Mouse (Mus musculus) CH12.LX (cell line): ENCODE results near the gene Wwc2. TPM values are rescaled to one million over a fixed set of nuclear protein-coding genes. Genes with fewer than 3 reads are reported as not detected.

Experiments
- DNase-seq: peaks from one replicate; pipeline ENCODE4 v3.0.0-alpha.2; 2013; ENCODE audit errors: extremely low read depth
- H3K27ac ChIP-seq: 2 replicates; pipeline ENCODE4 v1.5.1; 2012; ENCODE audit warnings: low read depth, mild to moderate bottlenecking, control low read depth, moderate library complexity; ENCODE audit not compliant: insufficient read depth
- H3K27me3 ChIP-seq: replicated peaks from 2 replicates; pipeline ENCODE3; 2012; ENCODE audit warnings: inconsistent platforms
- H3K36me3 ChIP-seq, 2 experiments: replicated peaks in 1 of 2; 2 replicates each; pipeline versions ENCODE3 to v1.6.1; 2012; ENCODE audit warnings: inconsistent platforms in 1 of 2, low read length in 1 of 2, mild to moderate bottlenecking in 1 of 2, mixed read lengths in 1 of 2, moderate library complexity in 1 of 2; ENCODE audit not compliant: control insufficient read depth in 1 of 2, insufficient read depth in 1 of 2
- H3K4me1 ChIP-seq, 2 experiments: 2 replicates each; pipeline ENCODE4 v1.6.1; 2012; ENCODE audit warnings: inconsistent platforms in 1 of 2, moderate library complexity in 1 of 2; ENCODE audit not compliant: insufficient read depth in 2 of 2, control insufficient read depth in 1 of 2
- H3K4me2 ChIP-seq: 2 replicates; pipeline ENCODE4 v1.6.1; 2012; ENCODE audit warnings: low read depth, mild to moderate bottlenecking, control low read depth; ENCODE audit not compliant: poor library complexity, insufficient read depth, severe bottlenecking
- H3K4me3 ChIP-seq, 3 experiments: fragments of 150-350 bp in 1 of 3; sonication (generic) in 1 of 3; replicated peaks in 1 of 3; 2 replicates each; pipeline versions ENCODE3 to v1.5.1; 2011 to 2012; ENCODE audit warnings: low read depth in 2 of 3, low read length in 2 of 3, mild to moderate bottlenecking in 2 of 3, moderate library complexity in 2 of 3, control low read depth in 1 of 3, improper control_type of control experiment in 1 of 3, inconsistent platforms in 1 of 3, mixed read lengths in 1 of 3; ENCODE audit not compliant: poor library complexity in 1 of 3
- H3K79me2 ChIP-seq: replicated peaks from 2 replicates; pipeline ENCODE4 v1.6.1; 2012; ENCODE audit warnings: mild to moderate bottlenecking, moderate library complexity; ENCODE audit not compliant: control insufficient read depth, poor library complexity, insufficient read depth, severe bottlenecking; ENCODE audit errors: extremely low read depth
- H3K9ac ChIP-seq: 2 replicates; pipeline ENCODE4 v1.6.1; 2012; ENCODE audit warnings: low read depth, mild to moderate bottlenecking, control low read depth, moderate library complexity; ENCODE audit not compliant: insufficient read depth
- H3K9me3 ChIP-seq: replicated peaks from 2 replicates; pipeline ENCODE3; 2012; ENCODE audit warnings: low read length, inconsistent platforms, mixed read lengths
- BHLHE40 ChIP-seq: IDR thresholded peaks from 2 replicates; pipeline ENCODE4 v1.6.1; 2011; ENCODE audit warnings: mild to moderate bottlenecking, low read depth, low read length, improper control_type of control experiment
- CHD1 ChIP-seq: IDR thresholded peaks from 2 replicates; pipeline ENCODE4 v1.6.1; 2012; ENCODE audit warnings: low read depth, low read length, improper control_type of control experiment, inconsistent platforms
- CHD2 ChIP-seq: IDR thresholded peaks from 2 replicates; pipeline ENCODE4 v1.6.1; 2011; ENCODE audit warnings: low read length, improper control_type of control experiment
- ELF1 ChIP-seq: IDR thresholded peaks from 2 replicates; pipeline ENCODE4 v1.6.1; 2014; ENCODE audit warnings: low read depth, mild to moderate bottlenecking, inconsistent platforms, low read length, improper control_type of control experiment
- EP300 ChIP-seq: IDR thresholded peaks from 2 replicates; pipeline ENCODE4 v1.6.1; 2011; ENCODE audit warnings: low read length, improper control_type of control experiment
- ETS1 ChIP-seq: conservative IDR thresholded peaks from 2 replicates; pipeline ENCODE4 v1.6.1; 2012; ENCODE audit warnings: low read depth, mild to moderate bottlenecking, inconsistent platforms, low read length, improper control_type of control experiment, moderate library complexity
- GABPA ChIP-seq: IDR thresholded peaks from 2 replicates; pipeline ENCODE4 v1.6.1; 2012; ENCODE audit warnings: low read depth, low read length, improper control_type of control experiment, inconsistent platforms; ENCODE audit not compliant: insufficient replicate concordance
- JUND ChIP-seq: conservative IDR thresholded peaks from 2 replicates; pipeline ENCODE4 v1.6.1; 2011; ENCODE audit warnings: low read depth, low read length, improper control_type of control experiment
- MAFK ChIP-seq: IDR thresholded peaks from 2 replicates; pipeline ENCODE4 v1.6.1; 2011; ENCODE audit warnings: low read length, improper control_type of control experiment; ENCODE audit not compliant: insufficient replicate concordance
- MAZ ChIP-seq: IDR thresholded peaks from 2 replicates; pipeline ENCODE4 v1.6.1; 2012; ENCODE audit warnings: low read depth, mild to moderate bottlenecking, inconsistent platforms, low read length, improper control_type of control experiment, moderate library complexity
- MYC ChIP-seq: IDR thresholded peaks from 2 replicates; pipeline ENCODE4 v1.6.1; 2011; ENCODE audit warnings: low read depth, mild to moderate bottlenecking, improper control_type of control experiment, low read length
- PAX5 ChIP-seq: IDR thresholded peaks from 2 replicates; pipeline ENCODE4 v1.6.1; 2012; ENCODE audit warnings: low read length, inconsistent platforms, mixed read lengths
- POLR2AphosphoS2 ChIP-seq: IDR thresholded peaks from 2 replicates; pipeline ENCODE4 v1.6.1; 2011; ENCODE audit warnings: low read depth, low read length, improper control_type of control experiment
- RAD21 ChIP-seq: IDR thresholded peaks from 2 replicates; pipeline ENCODE4 v1.6.1; 2011; ENCODE audit warnings: low read depth, mild to moderate bottlenecking, low read length, improper control_type of control experiment, moderate library complexity
- RCOR1 ChIP-seq: conservative IDR thresholded peaks from 2 replicates; pipeline ENCODE4 v1.6.1; 2012; ENCODE audit warnings: low read depth, mild to moderate bottlenecking, inconsistent platforms, low read length, improper control_type of control experiment
- SIN3A ChIP-seq: IDR thresholded peaks from 2 replicates; pipeline ENCODE4 v1.6.1; 2012; ENCODE audit warnings: low read length, improper control_type of control experiment, inconsistent platforms
- SMC3 ChIP-seq: IDR thresholded peaks from 2 replicates; pipeline ENCODE4 v1.6.1; 2011; ENCODE audit warnings: low read depth, low read length, improper control_type of control experiment
- TBP ChIP-seq: conservative IDR thresholded peaks from 2 replicates; pipeline ENCODE4 v1.6.1; 2011; ENCODE audit warnings: low read depth, low read length, improper control_type of control experiment
- TCF12 ChIP-seq: IDR thresholded peaks from 2 replicates; pipeline ENCODE4 v1.6.1; 2014; ENCODE audit warnings: low read depth, mild to moderate bottlenecking, inconsistent platforms, low read length, improper control_type of control experiment
- UBTF ChIP-seq: IDR thresholded peaks from 2 replicates; pipeline ENCODE4 v1.6.1; 2012; ENCODE audit warnings: low read depth, mild to moderate bottlenecking, inconsistent platforms, low read length, improper control_type of control experiment, moderate library complexity
- USF1 ChIP-seq: IDR thresholded peaks from 2 replicates; pipeline ENCODE4 v1.6.1; 2014; ENCODE audit warnings: low read depth, mild to moderate bottlenecking, inconsistent platforms, low read length, improper control_type of control experiment
- ZMIZ1 ChIP-seq: IDR thresholded peaks from 2 replicates; pipeline ENCODE4 v1.6.1; 2012; ENCODE audit warnings: low read depth, mild to moderate bottlenecking, inconsistent platforms, low read length, improper control_type of control experiment
- ZNF384 ChIP-seq: IDR thresholded peaks from 2 replicates; pipeline ENCODE4 v1.6.1; 2012; ENCODE audit warnings: low read depth, low read length, improper control_type of control experiment, inconsistent platforms
- dilution Hi-C: fragments of 300-500 bp; cut with MboI; formaldehyde crosslinking; loops from 2 replicates; pipeline ENCODE4 v1.14.3; 2020; ENCODE audit warnings: low sequenced_read_pairs; ENCODE audit not compliant: extremely low pct_unique_long_range_greater_than_20kb, extremely low pct_ligation_motif_present
- in situ Hi-C: fragments of 300-500 bp; cut with MboI; formaldehyde crosslinking; loops from 3 replicates; pipeline ENCODE4 v1.14.3; 2019; ENCODE audit warnings: low sequenced_read_pairs, low pct_ligation_motif_present, low pct_unique_long_range_greater_than_20kb, mixed read lengths
- polyA plus RNA-seq: library from polyadenylated mRNA; unstranded; fragments of >175 nt; gene quantifications from 2 replicates; pipeline ENCODE4 v1.2.1, GENCODE M21; 2012; ENCODE audit warnings: low read depth; ENCODE audit not compliant: insufficient read length
- total RNA-seq, 2 experiments: library from RNA; depleted of rRNA; stranded (reverse); fragments of 300-350 nt in 1 of 2; fragments of >200 nt in 1 of 2; gene quantifications; 2 replicates each; pipeline ENCODE4 v1.2.3; 2012 to 2014

Wwc2 gene
- total and polyA plus RNA-seq, 3 experiments, result 0.04 to 1.1 (median 0.32) TPM

- no peak for DNase-seq
- in situ Hi-C loops, result no loop called here
- no peaks in the 10 kb centered on the region for H3K9me3 ChIP-seq
- no peaks in the 10 kb centered on the region for H3K27me3 ChIP-seq
- H3K9ac ChIP-seq, result no peak overlapping the region
- H3K27ac ChIP-seq, result no peak overlapping the region
- TF ChIP-seq GABPA, result no peak
- TF ChIP-seq ZNF384, result no peak
- TF ChIP-seq SMC3, result no peak
- no peak for TF ChIP-seq POLR2AphosphoS2
- TF ChIP-seq CHD2, result no peak
- TF ChIP-seq CHD1, result no peak
- TF ChIP-seq USF1, result no peak
- TF ChIP-seq MYC, result no peak
- TF ChIP-seq BHLHE40, result no peak
- TF ChIP-seq TCF12, result no peak
- no peak for TF ChIP-seq ZMIZ1
- no peak for TF ChIP-seq EP300
- no peak for TF ChIP-seq RCOR1
- TF ChIP-seq SIN3A, result no peak
- TF ChIP-seq JUND, result no peak
- no peak for TF ChIP-seq MAZ
- H3K79me2 ChIP-seq, result no peaks in the 10 kb centered on the region
- H3K4me1 ChIP-seq, result no peaks in the 10 kb centered on the region
- no peaks in the 10 kb centered on the region for H3K36me3 ChIP-seq
- no peak overlapping the region for H3K4me3 ChIP-seq
- dilution Hi-C loops, result no loop called here
- H3K4me2 ChIP-seq, result no peak overlapping the region
Observed at GRCm38 (mm10) chr8:48032046-48032445, 41.3 kb upstream of the Wwc2 start.

GRCm38 (mm10) chr8:48030667-48031066, 39.9 kb upstream of the Wwc2 start:
- Histone ChIP-seq H3K4me1 (no peaks in the 10 kb centered on the region), H3K9me3 (no peaks in the 10 kb centered on the region), H3K36me3 (no peaks in the 10 kb centered on the region), H3K4me3 (no peak overlapping the region), H3K9ac (no peak overlapping the region), H3K4me2 (no peak overlapping the region), H3K27ac (no peak overlapping the region), H3K79me2 (no peaks in the 10 kb centered on the region), H3K27me3 (no peaks in the 10 kb centered on the region)
- in situ Hi-C loops, result no loop called here
- dilution Hi-C loops, result no loop called here
- no peak for DNase-seq
- no peak for TF ChIP-seq BHLHE40
- TF ChIP-seq RAD21, result no peak
- no peak for TF ChIP-seq SMC3
- TF ChIP-seq TBP, result no peak
- no peak for TF ChIP-seq ELF1
- no peak for TF ChIP-seq UBTF
- TF ChIP-seq PAX5, result no peak
- TF ChIP-seq ZMIZ1, result no peak
- no peak for TF ChIP-seq MYC
- TF ChIP-seq GABPA, result no peak
- TF ChIP-seq MAFK, result no peak
- no peak for TF ChIP-seq ETS1
- TF ChIP-seq TCF12, result no peak
- TF ChIP-seq USF1, result no peak
